Mouse (Mus musculus): ENCODE results near the gene Polr2e. TPM values are rescaled to one million over a fixed set of nuclear protein-coding genes. Genes with fewer than 3 reads are reported as not detected.
A peak's percentile ranks its signal among the peaks of the same experiment; 100 is the strongest.

The Polr2e gene
- polyA plus RNA-seq, 1 experiment from 2014 or later = 134 TPM

GRCm38 (mm10) chr10:79991548-79991947 lies 48.0 kb downstream of the Polr2e start:
- Histone ChIP-seq H3K4me1 (peaks cover 27% of the 10 kb centered on the region), H3K36me3 (0 out of 2 replicates have a peak, but pooled peaks cover 2% of the 10 kb centered on the region), H3K4me3 (replicated peaks) (no peak overlapping the region), H3K9ac (replicated peaks) (no peak overlapping the region), H3K4me2 (no peak overlapping the region), H3K9me3 (replicated peaks) (no peaks in the 10 kb centered on the region), H3K27me3 (replicated peaks) (peaks cover 38% of the 10 kb centered on the region), H3K27ac (replicated peaks) (no peak overlapping the region)
- 86% methylated on average over 6 of the region's 6 CpGs for WGBS
- ATAC-seq (ENCODE audit: low FRiP score) = no peak

- no peak overlapping the region for H3K27ac ChIP-seq (replicated peaks)
- WGBS = 58% methylated on average over 12 of the region's 12 CpGs
- no peak overlapping the region for H3K4me3 ChIP-seq (replicated peaks)
- no peak overlapping the region for H3K4me2 ChIP-seq
- peaks cover 31% of the 10 kb centered on the region for H3K4me1 ChIP-seq
- H3K9ac ChIP-seq (replicated peaks) = no peak overlapping the region
- H3K36me3 ChIP-seq = 0 out of 2 replicates have a peak, but pooled peaks cover 2% of the 10 kb centered on the region
- no peaks in the 10 kb centered on the region for H3K9me3 ChIP-seq (replicated peaks)
- peaks cover 38% of the 10 kb centered on the region for H3K27me3 ChIP-seq (replicated peaks)
- ATAC-seq (ENCODE audit: low FRiP score) = no peak
These were observed 48.5 kb downstream of the Polr2e start for GRCm38 (mm10) chr10:79991099-79991498.

GRCm38 (mm10) chr10:79989870-79990269 lies 49.7 kb downstream of the Polr2e start:
- peak overlapping the region; percentile 62 for H3K4me2 ChIP-seq
- H3K27me3 ChIP-seq (replicated peaks) = peaks cover 38% of the 10 kb centered on the region
- no peak overlapping the region for H3K9ac ChIP-seq (replicated peaks)
- H3K4me3 ChIP-seq (replicated peaks) = peak overlapping the region; percentile 45
- H3K36me3 ChIP-seq = 0 out of 2 replicates have a peak, but pooled peaks cover 2% of the 10 kb centered on the region
- H3K4me1 ChIP-seq = peaks cover 33% of the 10 kb centered on the region
- WGBS = 18% methylated on average over 15 of the region's 15 CpGs
- no peaks in the 10 kb centered on the region for H3K9me3 ChIP-seq (replicated peaks)
- H3K27ac ChIP-seq (replicated peaks) = no peak overlapping the region
- ATAC-seq (ENCODE audit: low FRiP score) = no peak

- H3K27me3 ChIP-seq (replicated peaks) = peaks cover 38% of the 10 kb centered on the region
- 0 out of 2 replicates have a peak, but pooled peaks cover 2% of the 10 kb centered on the region for H3K36me3 ChIP-seq
- no peak overlapping the region for H3K27ac ChIP-seq (replicated peaks)
- 31% methylated on average over 8 of the region's 8 CpGs for WGBS
- no peaks in the 10 kb centered on the region for H3K9me3 ChIP-seq (replicated peaks)
- peak overlapping the region; percentile 62 for H3K4me2 ChIP-seq
- ATAC-seq (ENCODE audit: low FRiP score) = no peak
- H3K4me3 ChIP-seq (replicated peaks) = peak overlapping the region; percentile 45
- H3K9ac ChIP-seq (replicated peaks) = no peak overlapping the region
- peaks cover 33% of the 10 kb centered on the region for H3K4me1 ChIP-seq
These were observed 50.3 kb downstream of the Polr2e start for GRCm38 (mm10) chr10:79989272-79989786.

GRCm38 (mm10) chr10:79988506-79989271 lies 50.9 kb downstream of the Polr2e start, which contains the start of gene Cnn2:
Gene Cnn2, plus strand, starts transcription at chr10:79988584.
- 1% methylated on average over 59 of the region's 59 CpGs for WGBS
- H3K27me3 ChIP-seq (replicated peaks) = peaks cover 38% of the 10 kb centered on the region
- peak within 1 kb of the TSS; percentile 64 for H3K27ac ChIP-seq (replicated peaks)
- H3K4me1 ChIP-seq = peaks cover 33% of the 10 kb centered on the region
- H3K36me3 ChIP-seq = 0 out of 2 replicates have a peak, but pooled peaks cover 2% of the 10 kb centered on the region
- peak within 1 kb of the TSS; percentile 45 for H3K4me3 ChIP-seq (replicated peaks)
- H3K9ac ChIP-seq (replicated peaks) = peak within 1 kb of the TSS; percentile 46
- ATAC-seq (ENCODE audit: low FRiP score) = no peak
- H3K4me2 ChIP-seq = peak within 1 kb of the TSS; percentile 62
- no peaks in the 10 kb centered on the region for H3K9me3 ChIP-seq (replicated peaks)

GRCm38 (mm10) chr10:79987771-79988505 lies 51.7 kb downstream of the Polr2e start:
- WGBS = 13% methylated on average over 27 of the region's 27 CpGs
- peak overlapping the region; percentile 62 for H3K4me2 ChIP-seq
- peak overlapping the region; percentile 46 for H3K9ac ChIP-seq (replicated peaks)
- peak overlapping the region; percentile 64 for H3K27ac ChIP-seq (replicated peaks)
- H3K9me3 ChIP-seq (replicated peaks) = no peaks in the 10 kb centered on the region
- peaks cover 38% of the 10 kb centered on the region for H3K27me3 ChIP-seq (replicated peaks)
- H3K4me1 ChIP-seq = peaks cover 40% of the 10 kb centered on the region
- 0 out of 2 replicates have a peak, but pooled peaks cover 2% of the 10 kb centered on the region for H3K36me3 ChIP-seq
- no peak for ATAC-seq (ENCODE audit: low FRiP score)
- H3K4me3 ChIP-seq (replicated peaks) = peak overlapping the region; percentile 45

- no peak overlapping the region; the same call in 1 of the 2 replicates for H3K9ac ChIP-seq (replicated peaks)
- peak overlapping the region; percentile 45; the same call in 1 of the 2 replicates for H3K4me3 ChIP-seq (replicated peaks)
- peak overlapping the region; percentile 35; the same call in 1 of the 2 replicates for H3K27ac ChIP-seq (replicated peaks)
- H3K36me3 ChIP-seq = 0 out of 2 replicates have a peak, but pooled peaks cover 2% of the 10 kb centered on the region
- peak overlapping the region; percentile 62 for H3K4me2 ChIP-seq
- no peaks in the 10 kb centered on the region for H3K9me3 ChIP-seq (replicated peaks)
- peaks cover 48% of the 10 kb centered on the region for H3K4me1 ChIP-seq
- no peak for ATAC-seq (ENCODE audit: low FRiP score)
- 2% methylated on average over 11 of the region's 11 CpGs for WGBS
- peaks cover 38% of the 10 kb centered on the region for H3K27me3 ChIP-seq (replicated peaks)
These were observed 52.6 kb downstream of the Polr2e start for GRCm38 (mm10) chr10:79986963-79987362.

GRCm38 (mm10) chr10:79986232-79986878 lies 53.2 kb downstream of the Polr2e start:
- H3K4me1 ChIP-seq = peaks cover 54% of the 10 kb centered on the region
- H3K27me3 ChIP-seq (replicated peaks) = peaks cover 38% of the 10 kb centered on the region
- H3K9ac ChIP-seq (replicated peaks) = peak overlapping the region; percentile 62
- peak overlapping the region; percentile 61 for H3K4me3 ChIP-seq (replicated peaks)
- WGBS = 46% methylated on average over 6 of the region's 6 CpGs
- no peaks in the 10 kb centered on the region for H3K9me3 ChIP-seq (replicated peaks)
- H3K27ac ChIP-seq (replicated peaks) = peak overlapping the region; percentile 98
- ATAC-seq (ENCODE audit: low FRiP score) = no peak
- no peaks in the 10 kb centered on the region for H3K36me3 ChIP-seq
- peak overlapping the region; percentile 96 for H3K4me2 ChIP-seq

Other genes with a start within 250 kb of the Polr2e start
- gene Prss57, start 248.8 kb downstream of the Polr2e start, polyA plus RNA-seq (2015; fragmentation: Nextera tagmentation; extraction: Ambion mirVana) = 0.14 and 10.2 TPM in 2 replicates
- 227 and 256 TPM in 2 replicates for gene Palm, start 246.2 kb downstream of the Polr2e start, polyA plus RNA-seq (2015; fragmentation: Nextera tagmentation; extraction: Ambion mirVana)
- gene Misp, start 218.8 kb downstream of the Polr2e start, polyA plus RNA-seq (2015; fragmentation: Nextera tagmentation; extraction: Ambion mirVana) = 0.33 and 11.5 TPM in 2 replicates
- 55.8 and 121 TPM in 2 replicates for gene Ptbp1, start 185.4 kb downstream of the Polr2e start, polyA plus RNA-seq (2015; fragmentation: Nextera tagmentation; extraction: Ambion mirVana)
- 9.0 and 9.5 TPM in 2 replicates for gene Prtn3, start 165.3 kb downstream of the Polr2e start, polyA plus RNA-seq (2015; fragmentation: Nextera tagmentation; extraction: Ambion mirVana)
- 316 and 385 TPM in 2 replicates for gene Plppr3, start 165.2 kb downstream of the Polr2e start, polyA plus RNA-seq (2015; fragmentation: Nextera tagmentation; extraction: Ambion mirVana)
- gene Elane, start 153.5 kb downstream of the Polr2e start, polyA plus RNA-seq (2015; fragmentation: Nextera tagmentation; extraction: Ambion mirVana) = 0.31 and 0.50 TPM in 2 replicates
- not detected in 2 replicates for gene Cfd, start 148.9 kb downstream of the Polr2e start, polyA plus RNA-seq (2015; fragmentation: Nextera tagmentation; extraction: Ambion mirVana)
- gene Med16, start 130.9 kb downstream of the Polr2e start, polyA plus RNA-seq (2015; fragmentation: Nextera tagmentation; extraction: Ambion mirVana) = 44.9 and 46.7 TPM in 2 replicates
- gene Gm26602, start 128.9 kb downstream of the Polr2e start, polyA plus RNA-seq (2015; fragmentation: Nextera tagmentation; extraction: Ambion mirVana) = 22.7 and 23.6 TPM in 2 replicates
- gene Kiss1r, start 122.8 kb downstream of the Polr2e start, polyA plus RNA-seq (2015; fragmentation: Nextera tagmentation; extraction: Ambion mirVana) = 1.8 and 2.8 TPM in 2 replicates
- 264 and 288 TPM in 2 replicates for gene R3hdm4, start 118.6 kb downstream of the Polr2e start, polyA plus RNA-seq (2015; fragmentation: Nextera tagmentation; extraction: Ambion mirVana)
- 2.4 and 5.1 TPM in 2 replicates for gene Arid3a, start 112.8 kb downstream of the Polr2e start, polyA plus RNA-seq (2015; fragmentation: Nextera tagmentation; extraction: Ambion mirVana)
- gene Wdr18, start 79.6 kb downstream of the Polr2e start, polyA plus RNA-seq (2015; fragmentation: Nextera tagmentation; extraction: Ambion mirVana) = 94.4 and 104 TPM in 2 replicates
- 0.32 and 0.33 TPM in 2 replicates for gene Grin3b, start 69.1 kb downstream of the Polr2e start, polyA plus RNA-seq (2015; fragmentation: Nextera tagmentation; extraction: Ambion mirVana)
- gene Tmem259, start 55.5 kb downstream of the Polr2e start, polyA plus RNA-seq (2015; fragmentation: Nextera tagmentation; extraction: Ambion mirVana) = 21.3 and 24.7 TPM in 2 replicates
- gene Cnn2, start 51.2 kb downstream of the Polr2e start, polyA plus RNA-seq (2015; fragmentation: Nextera tagmentation; extraction: Ambion mirVana) = 31.6 and 76.4 TPM in 2 replicates
- 5.2 and 5.6 TPM in 2 replicates for gene Abca7, start 43.3 kb downstream of the Polr2e start, polyA plus RNA-seq (2015; fragmentation: Nextera tagmentation; extraction: Ambion mirVana)
- gene Arhgap45, start 23.1 kb downstream of the Polr2e start, polyA plus RNA-seq (2015; fragmentation: Nextera tagmentation; extraction: Ambion mirVana) = 2.0 and 13.7 TPM in 2 replicates
- 559 and 600 TPM in 2 replicates for gene Gpx4, start 7.4 kb upstream of the Polr2e start, polyA plus RNA-seq (2015; fragmentation: Nextera tagmentation; extraction: Ambion mirVana)
- 11.7 and 12.8 TPM in 2 replicates for gene Sbno2, start 65.8 kb upstream of the Polr2e start, polyA plus RNA-seq (2015; fragmentation: Nextera tagmentation; extraction: Ambion mirVana)
- 16.9 and 17.3 TPM in 2 replicates for gene Stk11, start 76.0 kb upstream of the Polr2e start, polyA plus RNA-seq (2015; fragmentation: Nextera tagmentation; extraction: Ambion mirVana)
- gene Atp5d, start 98.8 kb upstream of the Polr2e start, polyA plus RNA-seq (2015; fragmentation: Nextera tagmentation; extraction: Ambion mirVana) = 553 and 558 TPM in 2 replicates
- 91.9 and 93.0 TPM in 2 replicates for gene Cbarp, start 101.0 kb upstream of the Polr2e start, polyA plus RNA-seq (2015; fragmentation: Nextera tagmentation; extraction: Ambion mirVana)
- 19.4 and 20.5 TPM in 2 replicates for gene Midn, start 108.5 kb upstream of the Polr2e start, polyA plus RNA-seq (2015; fragmentation: Nextera tagmentation; extraction: Ambion mirVana)
- 284 and 345 TPM in 2 replicates for gene Cirbp, start 126.2 kb upstream of the Polr2e start, polyA plus RNA-seq (2015; fragmentation: Nextera tagmentation; extraction: Ambion mirVana)
- gene 1600002K03Rik, start 133.1 kb upstream of the Polr2e start, polyA plus RNA-seq (2015; fragmentation: Nextera tagmentation; extraction: Ambion mirVana) = 13.5 and 14.3 TPM in 2 replicates
- gene Efna2, start 139.7 kb upstream of the Polr2e start, polyA plus RNA-seq (2015; fragmentation: Nextera tagmentation; extraction: Ambion mirVana) = 25.9 and 31.2 TPM in 2 replicates
- 46.8 and 49.6 TPM in 2 replicates for gene Mum1, start 186.6 kb upstream of the Polr2e start, polyA plus RNA-seq (2015; fragmentation: Nextera tagmentation; extraction: Ambion mirVana)
- 353 and 368 TPM in 2 replicates for gene Ndufs7, start 209.3 kb upstream of the Polr2e start, polyA plus RNA-seq (2015; fragmentation: Nextera tagmentation; extraction: Ambion mirVana)
- gene Gamt, start 221.2 kb upstream of the Polr2e start, polyA plus RNA-seq (2015; fragmentation: Nextera tagmentation; extraction: Ambion mirVana) = 27.9 and 34.6 TPM in 2 replicates
- gene Dazap1, start 221.7 kb upstream of the Polr2e start, polyA plus RNA-seq (2015; fragmentation: Nextera tagmentation; extraction: Ambion mirVana) = 48.6 and 50.4 TPM in 2 replicates